Mouse (Mus musculus): Measurements from ENCODE around the gene Psmc1.

Psmc1 gene

DNA sequence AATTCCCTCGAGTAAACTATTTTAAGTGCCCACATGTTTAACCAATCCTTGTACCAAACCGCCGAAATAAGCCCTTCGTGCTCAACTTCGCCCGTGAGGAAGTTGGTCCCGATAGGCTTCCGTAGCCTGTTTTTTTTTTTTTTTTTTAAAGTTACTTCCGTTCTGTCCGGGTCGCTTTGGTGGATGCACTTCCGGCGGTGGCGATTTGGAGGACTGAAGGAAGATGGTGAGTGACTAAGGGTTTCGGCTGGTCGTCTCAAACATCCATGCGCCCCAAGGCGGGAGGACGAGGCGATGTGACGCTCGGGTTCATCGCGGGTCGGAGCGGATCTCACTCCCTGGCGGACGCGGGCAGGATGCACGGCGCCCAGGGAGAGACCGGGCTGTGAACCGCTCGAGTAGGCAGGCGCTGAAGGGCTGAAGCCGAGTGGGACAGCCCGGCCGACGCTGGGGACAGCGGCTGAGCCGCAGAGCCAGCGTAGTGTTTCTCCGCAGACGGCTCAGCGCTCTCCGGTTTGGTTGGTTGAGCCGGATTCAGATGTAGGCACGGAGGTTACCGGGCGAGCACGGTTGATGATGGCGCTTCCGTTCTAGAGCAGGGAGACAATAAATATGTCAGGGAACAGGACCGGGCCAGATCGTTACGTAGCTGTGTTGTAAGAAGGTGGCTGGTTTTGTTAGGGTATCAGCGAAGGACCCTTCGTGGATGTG is at the start of gene Psmc1:
Psmc1 (plus strand) TSS at position 169 of the 711 bp plus-strand sequence.
- DNase-seq, result peak; percentile 98

DNA sequence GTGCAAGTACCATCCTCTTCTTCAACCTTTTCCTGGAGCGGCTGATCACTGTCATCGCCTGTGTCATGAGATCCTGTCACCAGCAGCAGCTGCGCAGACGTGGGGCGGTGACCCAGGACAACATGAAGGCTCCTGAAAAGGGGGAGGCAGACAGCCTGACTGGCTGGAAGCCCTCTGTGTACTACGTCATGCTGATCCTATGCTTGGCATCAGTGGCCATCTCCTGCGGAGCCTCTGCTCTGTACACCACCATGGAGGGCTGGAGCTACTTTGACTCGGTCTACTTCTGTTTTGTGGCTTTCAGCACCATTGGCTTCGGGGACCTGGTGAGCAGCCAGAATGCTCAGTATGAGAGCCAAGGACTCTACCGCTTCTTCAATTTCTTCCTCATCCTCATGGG is 48.9 kb upstream of the Psmc1 start:
- DNase-seq, result peak; percentile 85

DNA sequence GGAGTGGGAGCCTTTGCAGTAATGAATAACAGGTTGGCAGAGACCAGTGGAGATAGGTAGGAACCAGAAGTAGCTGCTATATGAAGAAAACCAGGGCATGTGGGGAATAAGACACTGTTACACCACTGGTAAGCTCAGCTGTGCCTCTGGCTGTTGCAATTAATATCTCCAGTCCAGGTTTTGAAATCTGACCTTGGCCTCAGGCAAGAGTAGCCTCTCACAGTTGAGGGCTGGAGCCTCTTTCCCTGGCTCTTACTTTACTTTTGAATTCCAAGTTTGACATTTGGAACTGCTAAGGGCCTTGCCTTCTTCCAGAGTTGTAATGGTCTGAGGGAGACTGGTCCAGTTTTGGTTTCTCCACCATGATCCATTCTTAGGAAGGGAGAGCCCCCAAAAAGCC is 48.1 kb upstream of the Psmc1 start:
- DNase-seq, result peak; percentile 94

DNA sequence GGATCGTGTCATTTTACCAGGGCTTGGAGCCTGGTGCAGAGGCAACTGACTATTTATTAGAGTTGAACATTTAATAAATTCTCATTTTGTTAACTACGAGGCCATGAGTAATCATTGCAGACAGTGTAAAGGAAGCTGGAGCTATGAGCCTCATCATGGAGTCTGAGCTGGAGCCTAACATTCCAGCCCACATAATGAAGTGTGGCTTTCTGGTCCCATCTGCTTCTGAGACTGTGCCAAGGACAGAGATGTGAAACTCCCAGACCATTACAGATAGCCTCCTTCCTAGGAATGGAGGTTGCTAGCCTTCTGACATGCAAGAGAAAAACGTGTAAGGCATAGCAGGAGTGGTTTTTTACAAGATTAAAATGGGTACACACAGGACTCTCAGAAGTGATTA is 47.4 kb upstream of the Psmc1 start:
- DNase-seq, result peak; percentile 43

DNA sequence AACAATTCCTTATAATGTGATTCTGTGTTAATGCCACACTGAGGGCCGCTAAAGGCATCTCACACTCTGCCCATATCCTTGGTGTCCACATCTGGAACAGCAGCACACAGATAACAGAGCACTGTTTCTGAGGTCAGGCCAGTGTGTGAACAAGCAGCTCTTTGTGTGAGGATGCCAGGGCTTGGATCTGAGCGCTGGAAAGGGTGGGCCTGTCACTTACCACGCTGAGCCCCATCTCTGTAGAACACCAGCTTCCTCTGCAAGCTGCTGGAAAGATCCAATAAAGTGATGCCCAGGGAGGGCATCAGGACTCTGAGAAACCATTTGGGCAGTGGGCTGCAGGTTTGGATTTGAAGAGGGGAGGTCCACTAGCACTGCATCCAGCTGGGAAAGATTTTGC is 44.8 kb upstream of the Psmc1 start:
- DNase-seq, result peak; percentile 94

DNA sequence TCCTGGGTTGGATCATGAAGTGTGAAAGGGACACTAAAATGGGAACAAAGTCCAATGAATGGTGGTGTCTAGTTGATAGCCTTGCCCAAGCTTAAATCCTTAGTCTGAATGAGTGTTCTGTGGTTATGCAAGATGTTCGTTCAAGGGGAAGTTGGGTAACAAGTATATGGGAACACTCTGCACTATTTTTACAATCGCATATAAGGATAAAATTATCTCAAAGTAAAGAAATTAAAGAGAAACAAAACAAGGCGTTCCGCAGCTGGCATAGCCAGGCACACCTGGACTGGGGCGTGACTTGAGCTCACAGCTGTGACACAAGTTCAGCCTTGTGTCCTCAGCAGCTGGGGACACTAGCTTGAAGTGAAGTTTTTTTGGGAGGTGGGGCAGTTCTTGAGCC is 42.5 kb upstream of the Psmc1 start:
- DNase-seq, result peak; percentile 97

DNA sequence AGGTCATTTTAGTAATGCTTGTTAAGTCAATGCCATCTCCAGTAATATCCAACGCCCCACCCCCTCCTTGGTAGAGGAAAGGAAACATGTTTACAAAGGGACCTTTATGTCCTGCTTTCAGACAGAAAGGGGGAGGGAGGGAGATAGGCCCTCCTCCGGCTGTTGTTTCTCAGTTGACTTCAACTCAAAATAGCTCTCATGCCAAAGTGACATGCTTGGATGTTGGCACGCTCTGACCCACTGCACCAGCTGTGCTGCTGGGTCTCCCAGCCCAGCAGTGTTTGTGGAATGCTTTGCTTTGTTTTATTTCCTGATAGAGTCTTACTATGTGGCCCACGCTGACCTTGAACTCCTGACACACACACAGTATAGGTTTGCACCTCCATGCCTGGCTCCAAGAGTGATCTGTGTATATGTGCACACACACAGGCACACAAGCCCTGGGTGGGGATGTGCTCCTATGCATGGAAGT is 36.7 kb upstream of the Psmc1 start:
- peak; percentile 35 for DNase-seq

DNA sequence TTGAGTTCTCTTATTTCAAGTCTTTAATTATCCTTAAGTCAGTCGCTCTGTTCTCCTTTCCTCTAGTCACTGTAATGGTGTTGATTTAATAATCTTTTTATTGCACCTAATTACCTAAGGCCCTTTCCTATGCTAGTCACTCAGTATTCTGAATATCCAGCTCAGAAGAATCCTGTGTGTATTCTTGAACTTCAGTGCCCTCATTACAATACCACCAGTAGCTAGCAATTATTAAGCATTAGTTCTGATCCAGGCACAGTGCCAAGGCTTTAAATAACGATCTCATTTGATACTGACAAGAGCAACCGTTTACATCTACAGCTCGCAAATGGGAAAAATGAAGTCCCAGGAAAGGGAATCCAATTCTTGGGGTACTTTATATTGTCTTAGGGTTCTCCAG is 34.2 kb upstream of the Psmc1 start:
- DNase-seq, result no peak

DNA sequence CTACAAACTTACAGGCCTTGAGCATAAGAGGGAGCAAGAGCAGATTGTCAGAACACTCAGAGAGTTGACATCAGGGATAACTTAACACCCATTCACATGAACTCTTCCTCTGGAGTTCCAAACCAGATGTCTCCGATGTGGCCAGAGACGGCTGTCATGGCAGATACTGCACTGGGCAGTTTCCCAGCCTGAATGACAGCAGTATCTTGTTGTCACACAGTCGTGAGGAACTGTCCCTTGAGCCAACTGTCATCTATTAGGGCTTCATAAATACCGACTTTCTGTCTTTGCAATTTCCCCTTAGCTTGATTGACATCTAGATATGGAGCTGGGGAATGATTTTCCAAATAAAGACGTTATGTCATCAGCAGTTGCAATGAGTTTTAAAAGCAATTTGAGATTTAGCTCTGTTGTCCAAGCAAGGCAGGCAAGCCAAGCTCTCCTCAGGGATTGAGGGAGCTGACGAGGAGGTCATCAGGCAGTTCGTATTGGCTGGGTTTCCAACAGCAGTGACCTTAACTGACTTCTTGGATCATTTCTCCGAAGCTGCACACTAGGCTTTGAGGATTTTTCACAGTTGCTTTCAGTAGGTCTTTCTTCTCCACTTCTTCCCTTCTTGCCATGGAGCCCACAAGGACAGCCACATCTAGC is 30.2 kb upstream of the Psmc1 start:
- DNase-seq, result peak; percentile 96

DNA sequence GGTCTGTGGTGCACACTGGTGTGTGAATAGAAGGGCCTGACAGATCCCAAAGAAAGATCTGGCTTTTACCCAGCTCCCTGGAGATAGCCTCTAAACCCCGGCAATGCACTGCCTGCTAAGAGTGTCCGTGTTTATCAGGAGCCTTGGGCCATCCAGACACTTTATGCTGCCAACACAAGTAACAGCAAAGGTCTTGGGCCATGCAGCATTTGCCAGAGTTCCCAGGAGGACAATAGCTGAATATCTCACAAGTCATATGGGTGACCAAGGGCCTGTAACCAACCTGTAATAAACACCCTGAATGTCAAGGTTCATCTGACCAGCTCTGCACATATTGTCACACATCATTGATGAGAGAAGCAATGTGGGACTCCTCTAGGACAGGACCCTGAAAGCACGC is 21.9 kb upstream of the Psmc1 start:
- DNase-seq, result peak; percentile 88

DNA sequence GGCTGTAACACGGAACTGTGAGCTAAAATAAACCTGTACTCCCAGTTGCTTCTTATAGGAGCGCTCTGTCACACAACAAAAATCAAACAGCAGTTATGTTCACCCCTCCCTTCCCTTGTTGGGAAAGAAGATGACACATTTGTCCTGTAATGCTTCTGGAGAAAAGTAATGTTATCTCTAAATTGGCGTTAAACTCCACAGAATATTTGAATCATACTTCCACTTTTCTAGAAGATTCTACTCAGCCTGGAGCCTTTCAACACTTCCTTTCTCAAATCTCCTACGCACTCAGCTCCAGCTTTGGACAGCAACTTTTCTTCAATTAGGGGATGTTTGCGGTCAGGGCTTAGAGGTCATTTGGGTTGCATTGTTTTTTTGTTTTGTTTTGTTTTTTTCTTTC is 20.7 kb upstream of the Psmc1 start:
- DNase-seq, result peak; percentile 94

DNA sequence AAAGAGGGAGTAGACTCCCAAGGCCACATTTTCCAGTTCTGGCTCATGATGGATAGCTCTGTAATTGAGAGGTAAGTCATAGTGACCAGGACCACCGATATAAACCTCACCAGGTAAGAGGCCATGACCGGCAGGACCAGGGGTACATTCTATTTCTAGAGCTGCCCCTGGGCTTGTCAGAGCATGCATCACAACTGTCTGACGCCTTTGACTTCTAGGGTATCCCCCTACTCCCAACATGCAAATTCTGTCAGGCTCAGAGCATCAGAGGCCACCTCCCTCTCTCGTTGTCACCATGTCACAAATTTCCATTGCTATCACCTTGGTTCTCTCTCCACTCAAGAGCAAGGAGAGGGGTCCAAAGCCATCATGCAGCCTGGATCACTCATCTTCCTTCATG is 19.2 kb upstream of the Psmc1 start:
- no peak for DNase-seq

DNA sequence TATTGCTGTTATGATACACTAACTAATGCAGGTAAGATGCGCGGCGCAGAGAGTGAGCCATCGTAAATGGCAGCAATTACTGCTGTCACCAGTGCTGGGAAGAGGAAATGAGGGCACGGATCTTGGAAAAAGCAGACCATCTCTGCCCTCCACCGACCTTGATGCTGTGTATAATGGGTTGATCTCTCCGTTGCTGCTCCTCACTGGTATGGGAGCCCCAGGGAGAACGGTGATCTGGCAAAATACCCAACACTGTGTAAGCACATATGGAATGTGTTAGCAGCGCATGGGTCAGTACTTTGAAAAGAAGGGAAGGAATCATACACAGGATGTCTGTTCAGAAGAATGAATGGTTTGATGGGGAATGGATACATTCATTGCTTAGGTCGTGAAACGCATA is 16.9 kb upstream of the Psmc1 start:
- DNase-seq, result peak; percentile 66

DNA sequence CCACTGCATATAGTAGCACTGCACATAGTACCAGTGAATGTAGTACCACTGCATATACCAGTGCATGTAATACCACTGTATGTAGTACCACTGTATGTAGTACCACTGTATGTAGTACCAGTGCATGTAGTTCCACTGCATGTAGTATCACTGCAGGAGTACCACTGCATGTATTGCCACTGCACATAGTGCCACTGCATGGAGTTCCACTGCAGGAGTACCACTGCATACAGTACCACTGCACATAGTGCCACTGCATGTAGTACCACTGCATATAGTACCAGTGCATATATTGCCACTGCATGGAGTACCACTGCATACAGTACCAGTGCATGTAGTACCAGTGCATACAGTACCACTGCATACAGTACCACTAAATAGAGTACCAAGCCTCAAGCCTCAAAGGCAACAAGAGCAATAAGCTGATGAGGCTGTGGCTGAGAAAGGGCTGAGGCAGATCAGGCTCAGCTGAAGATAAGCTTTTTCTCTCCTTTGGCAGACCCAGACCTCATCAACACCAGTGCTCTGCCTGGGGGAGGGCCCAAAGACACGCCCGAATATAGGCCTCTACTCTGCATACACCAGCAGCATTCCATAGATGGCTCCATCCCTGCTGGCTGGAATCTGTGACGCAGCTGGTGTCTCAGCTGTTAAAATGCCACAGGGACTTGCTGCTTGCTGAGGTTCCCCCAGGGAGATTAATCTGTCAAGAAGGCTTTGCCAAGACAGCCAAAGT is 9.8 kb upstream of the Psmc1 start:
- DNase-seq, result no peak

DNA sequence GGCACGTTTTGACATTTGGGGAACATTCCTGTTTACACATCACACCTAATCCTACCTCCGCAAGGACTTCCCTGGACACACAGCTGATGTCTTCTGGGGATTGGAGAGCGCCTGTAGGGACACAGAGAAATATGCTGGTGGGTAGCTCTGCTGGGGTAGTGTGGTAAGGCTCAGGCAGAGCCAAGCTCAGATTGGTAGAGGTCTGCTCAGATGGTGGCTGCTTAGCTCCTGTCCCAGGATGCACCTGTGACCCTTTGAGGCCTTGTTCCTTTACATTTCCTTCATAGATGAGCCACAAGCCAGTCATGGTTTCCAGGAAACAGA is 9.3 kb upstream of the Psmc1 start:
- no peak for DNase-seq

DNA sequence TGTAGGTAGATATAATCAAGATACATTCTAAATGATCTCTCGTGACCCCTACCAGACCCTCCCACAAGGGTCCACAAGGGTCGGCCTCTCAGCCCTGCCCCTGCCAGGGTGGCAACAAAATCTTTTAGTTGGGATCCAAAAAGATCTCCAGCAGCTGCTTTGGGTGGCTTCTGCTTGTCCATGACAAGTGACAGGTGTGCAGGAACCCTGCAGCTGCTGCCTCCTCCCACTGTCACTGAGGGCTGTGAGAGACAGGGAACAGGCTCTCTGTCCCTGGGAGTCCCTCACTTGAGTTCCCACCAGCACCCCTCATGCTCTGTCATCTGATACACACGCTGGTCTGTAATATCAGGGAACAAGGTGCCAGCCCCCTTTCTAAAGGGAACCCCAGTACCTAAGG is 8.3 kb upstream of the Psmc1 start:
- DNase-seq, result no peak

DNA sequence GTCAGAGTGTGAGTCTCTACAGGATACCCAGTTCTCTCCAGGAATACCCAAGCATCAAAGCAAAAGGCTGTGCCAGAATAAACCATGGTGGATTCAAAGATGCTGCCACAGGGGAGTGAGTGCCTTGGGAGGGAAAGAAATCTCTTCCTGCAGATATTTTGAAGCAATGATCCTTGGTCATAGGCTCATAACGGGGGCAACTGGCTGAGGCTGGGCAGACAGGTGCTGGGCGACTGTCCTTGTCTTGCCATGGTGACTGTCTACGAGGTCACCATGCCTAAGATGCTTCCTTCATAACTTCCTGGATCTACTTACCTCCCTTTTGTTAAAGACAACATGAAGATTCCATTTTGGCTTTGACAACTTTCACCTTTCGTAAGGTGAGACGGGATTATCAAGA is 5.4 kb upstream of the Psmc1 start:
- no peak for DNase-seq

DNA sequence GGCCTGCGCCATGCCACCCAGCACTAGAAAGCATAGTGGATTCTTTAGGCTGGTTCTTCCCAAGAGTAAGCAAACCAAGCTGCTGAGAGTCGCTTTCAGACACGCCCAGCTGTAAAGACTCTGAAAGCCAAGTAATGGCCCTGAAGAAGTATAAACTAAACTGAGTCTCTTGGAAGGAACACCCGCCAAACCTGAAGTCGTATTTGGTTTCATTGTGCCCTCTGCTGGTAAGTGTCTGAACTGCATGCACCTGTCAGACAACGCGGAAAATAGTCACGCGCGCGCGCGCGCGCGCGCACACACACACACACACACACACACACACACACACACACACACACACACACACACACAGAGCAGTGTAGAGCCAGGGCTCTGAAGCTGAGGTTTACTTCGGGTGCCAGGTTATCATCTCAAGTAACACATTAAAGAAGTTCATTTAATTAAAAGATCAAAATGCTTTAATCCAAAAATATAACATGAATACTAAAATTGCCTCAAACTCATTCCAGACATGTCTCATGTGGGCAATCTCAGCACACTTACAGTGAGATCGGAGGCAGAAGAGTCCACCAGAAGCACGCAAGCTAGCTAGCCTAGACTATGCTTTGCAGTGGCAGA is 3.6 kb upstream of the Psmc1 start:
- peak; percentile 93 for DNase-seq

DNA sequence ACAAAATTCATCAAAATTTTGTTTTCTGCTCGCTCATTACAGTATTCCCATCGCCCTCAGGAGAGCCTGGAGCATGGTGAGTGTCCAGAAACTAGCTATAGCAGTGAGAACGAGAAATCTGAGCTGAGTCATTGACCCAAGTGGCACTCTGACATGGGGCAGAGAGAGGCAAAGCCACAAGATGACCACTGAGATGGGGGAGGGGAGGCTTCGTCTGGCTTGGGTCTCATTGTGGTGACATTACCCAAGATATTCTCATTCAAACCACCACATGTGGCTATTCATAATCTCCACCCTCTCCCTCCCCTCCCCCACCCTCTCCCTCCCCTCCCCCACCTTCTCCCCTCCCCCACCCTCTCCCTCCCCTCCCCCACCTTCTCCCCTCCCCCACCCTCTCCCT is 2.5 kb upstream of the Psmc1 start:
- no peak for DNase-seq

DNA sequence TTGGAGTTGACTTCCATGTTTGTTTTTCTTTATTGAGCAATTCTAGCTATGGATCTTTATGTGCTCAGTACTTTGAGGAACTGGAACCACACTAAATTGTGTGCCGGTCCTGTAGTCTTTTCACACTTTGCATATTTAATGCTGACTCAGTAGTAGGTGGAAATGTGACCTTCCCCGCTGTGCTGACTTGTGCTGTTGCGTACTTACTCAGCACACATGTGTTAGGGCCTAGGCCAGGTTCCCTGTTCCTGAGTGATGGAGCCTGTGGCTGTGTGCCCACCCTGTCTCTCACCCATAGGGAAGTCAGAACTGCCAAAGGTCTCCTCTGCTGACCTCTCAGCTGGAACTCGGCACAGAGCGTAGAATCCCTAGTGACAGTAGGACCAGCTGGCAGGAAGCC is 6.0 kb downstream of the Psmc1 start:
- peak; percentile 94 for DNase-seq

DNA sequence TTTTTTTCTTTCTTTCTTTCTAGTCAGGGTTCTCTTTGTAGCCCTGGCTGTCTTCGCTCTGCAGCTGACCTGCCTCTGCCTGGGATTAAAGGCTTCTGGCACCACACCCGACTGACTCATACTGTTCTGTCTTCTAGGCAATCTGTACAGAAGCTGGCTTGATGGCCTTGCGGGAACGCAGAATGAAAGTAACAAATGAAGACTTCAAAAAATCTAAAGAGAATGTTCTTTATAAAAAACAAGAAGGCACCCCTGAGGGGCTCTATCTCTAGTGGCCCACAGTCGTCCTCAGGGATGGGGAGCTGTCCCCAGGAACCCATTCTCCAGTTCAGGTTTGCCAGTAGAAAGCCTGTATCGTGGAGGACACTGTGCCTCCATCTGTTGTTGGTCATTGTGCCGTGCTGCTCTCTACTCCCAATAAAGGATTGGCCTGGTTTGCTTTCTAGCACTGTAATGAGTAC is 13.0 kb downstream of the Psmc1 start:
- peak; percentile 97 for DNase-seq

DNA sequence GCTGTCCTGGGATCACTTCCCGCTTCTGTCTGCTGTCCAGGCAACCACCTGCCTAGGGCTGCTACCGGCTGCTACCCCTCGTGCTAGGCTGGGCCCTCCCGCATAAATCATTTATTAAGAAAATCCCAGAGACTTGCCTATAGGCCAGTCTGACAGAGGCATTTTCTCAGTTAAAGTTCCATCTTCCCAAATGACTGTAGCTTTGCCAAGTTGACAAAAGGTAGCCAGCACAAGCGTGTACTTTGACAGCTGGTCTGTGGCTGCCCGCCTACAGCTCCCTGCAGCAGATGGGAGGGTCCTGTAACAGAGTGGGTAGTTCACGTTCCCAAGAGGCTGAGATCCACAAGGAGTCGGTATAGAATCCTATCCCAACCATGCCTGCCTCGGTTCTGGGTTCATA is 13.5 kb downstream of the Psmc1 start:
- peak; percentile 93 for DNase-seq

DNA sequence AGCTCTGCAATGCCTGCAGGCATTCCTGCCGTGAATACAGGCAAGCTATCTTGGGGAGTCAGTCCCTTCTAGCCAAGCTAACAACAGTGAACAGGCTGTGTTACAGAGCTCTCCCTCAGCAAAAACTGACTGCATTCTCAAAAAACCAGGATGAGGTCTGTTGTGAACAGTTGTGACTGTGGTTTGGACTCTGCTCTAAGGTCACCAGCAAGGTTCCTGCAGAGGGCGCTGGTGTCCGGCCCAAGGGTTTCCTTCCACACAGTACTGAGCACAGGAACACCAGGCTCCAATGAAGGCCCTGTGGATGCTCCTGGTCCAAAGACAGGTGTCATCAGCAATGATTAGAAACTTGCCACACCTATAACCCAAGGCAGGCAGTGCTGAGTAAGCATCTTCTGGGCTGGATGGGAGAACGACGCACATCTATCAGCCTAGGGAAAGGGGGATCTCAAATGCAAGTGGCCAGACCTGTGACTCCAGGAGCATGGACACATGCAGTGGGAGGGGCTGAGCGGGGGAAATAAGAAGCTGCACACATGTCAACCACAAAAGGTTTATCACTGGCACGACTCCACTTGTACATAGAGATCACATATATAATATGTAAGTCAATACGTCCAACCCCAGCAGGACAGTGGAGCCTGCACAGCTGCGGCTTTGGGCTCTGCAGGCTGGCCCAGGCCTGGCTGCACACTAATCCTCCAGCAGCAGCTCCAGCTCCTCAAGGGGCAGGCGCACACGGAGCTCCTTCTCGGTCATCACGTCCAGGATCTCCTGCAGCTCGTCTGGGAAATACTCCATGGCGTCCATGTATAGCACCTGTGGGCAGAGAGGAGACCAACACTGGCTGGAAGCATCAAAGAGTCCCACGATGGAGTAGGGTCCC is 15.2 kb downstream of the Psmc1 start:
- DNase-seq, result no peak
